Mouse (Mus musculus): ENCODE data around the gene Tulp4.

- TF ChIP-seq EP300 (IDR thresholded peaks at IDR 0.05; ENCODE audit: low read depth) (no peak), CTCF (IDR thresholded peaks at IDR 0.05; ENCODE audit: low read depth) (no peak)
Measured at GRCm38 (mm10) chr17:6192275-6192674, 86.0 kb downstream of the Tulp4 start.

Measured in liver, postnatal 0 days (tissue).